Mouse (Mus musculus) embryo, embryonic 11 days (tissue): ENCODE measurements at regions not wholly inside any gene's neighbourhood (a gene's known extent, or its start where the extent isn't known, plus 50 kb on each side); places are given as distances from the start of the nearest gene placed in this dataset.
A peak's percentile ranks its signal among the peaks of the same experiment; 100 is the strongest.

Experiments used
- DNase-seq: peaks from one replicate; pipeline ENCODE4 v3.0.0-alpha.2; 2015

- no peak for DNase-seq
Observed at GRCm38 (mm10) chr12:12498621-12499020, 236.7 kb downstream of the Fam49a start.

GRCm38 (mm10) chr12:12497277-12497841 is 235.4 kb downstream of the Fam49a start:
- DNase-seq: no peak

DNA sequence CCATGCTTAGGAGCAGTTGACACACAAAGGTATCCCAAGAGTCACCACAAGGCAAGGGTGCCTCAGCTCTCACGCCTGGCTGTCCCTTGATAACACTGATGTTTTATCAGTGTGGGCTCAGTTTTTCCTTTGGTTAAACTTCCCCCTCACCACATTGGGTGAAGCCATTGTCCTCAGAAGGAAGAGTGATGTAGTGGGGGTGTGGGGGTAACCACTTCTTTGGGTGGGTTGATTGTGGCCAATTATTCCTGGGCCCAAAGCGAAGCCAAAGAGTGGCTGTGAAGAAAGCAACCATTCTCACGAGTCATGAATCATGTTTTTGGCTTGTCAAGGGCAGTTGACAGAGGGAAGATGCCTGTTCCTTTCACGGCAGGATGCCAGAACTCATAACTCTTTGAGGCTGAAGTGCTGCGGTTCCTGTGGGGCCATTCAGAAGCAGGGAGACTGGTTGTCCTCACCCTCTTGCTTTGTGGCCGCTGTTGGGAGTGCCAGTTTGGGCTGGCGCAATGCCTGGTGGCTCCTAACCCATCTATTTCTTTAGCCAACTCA is 234.7 kb downstream of the Fam49a start:
- no peak for DNase-seq

DNA sequence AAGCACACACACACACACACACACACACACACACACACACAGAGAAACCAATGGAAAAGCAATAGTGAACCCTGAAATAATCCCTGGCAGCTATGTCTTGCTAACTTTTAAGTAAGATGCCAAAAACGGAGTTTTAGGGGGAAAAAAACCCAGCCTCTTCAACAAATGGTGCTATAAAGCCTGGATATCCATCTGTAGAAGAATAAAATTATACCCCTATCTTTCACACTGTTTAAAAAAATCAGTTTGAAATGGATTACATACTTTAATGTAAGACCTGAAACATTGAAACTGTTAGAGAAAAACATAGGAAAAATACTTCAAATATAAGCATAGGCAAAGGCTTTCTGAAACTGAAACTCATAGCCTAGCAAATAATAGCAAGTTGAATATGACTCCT is 228.2 kb downstream of the Fam49a start:
- no peak for DNase-seq

DNA sequence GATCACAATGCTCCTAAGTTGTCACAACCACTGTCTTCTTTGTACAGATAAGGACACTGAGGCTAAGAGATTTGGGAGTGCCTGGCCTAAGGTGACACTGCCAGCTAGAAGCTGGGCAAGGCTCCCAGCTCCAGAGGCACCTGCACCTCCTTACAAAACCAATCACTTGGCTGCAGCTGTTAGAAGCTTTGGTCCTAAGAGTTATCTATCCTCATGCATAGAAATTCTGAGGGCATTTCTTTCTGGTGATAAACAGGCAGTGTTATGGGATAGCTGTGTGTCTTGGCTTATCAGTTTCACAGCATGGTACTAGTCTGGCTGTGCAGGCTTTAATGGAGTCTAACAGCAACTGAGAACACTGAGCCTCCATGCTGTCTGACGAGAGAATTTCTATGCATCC is 226.2 kb downstream of the Fam49a start:
- DNase-seq: no peak

DNA sequence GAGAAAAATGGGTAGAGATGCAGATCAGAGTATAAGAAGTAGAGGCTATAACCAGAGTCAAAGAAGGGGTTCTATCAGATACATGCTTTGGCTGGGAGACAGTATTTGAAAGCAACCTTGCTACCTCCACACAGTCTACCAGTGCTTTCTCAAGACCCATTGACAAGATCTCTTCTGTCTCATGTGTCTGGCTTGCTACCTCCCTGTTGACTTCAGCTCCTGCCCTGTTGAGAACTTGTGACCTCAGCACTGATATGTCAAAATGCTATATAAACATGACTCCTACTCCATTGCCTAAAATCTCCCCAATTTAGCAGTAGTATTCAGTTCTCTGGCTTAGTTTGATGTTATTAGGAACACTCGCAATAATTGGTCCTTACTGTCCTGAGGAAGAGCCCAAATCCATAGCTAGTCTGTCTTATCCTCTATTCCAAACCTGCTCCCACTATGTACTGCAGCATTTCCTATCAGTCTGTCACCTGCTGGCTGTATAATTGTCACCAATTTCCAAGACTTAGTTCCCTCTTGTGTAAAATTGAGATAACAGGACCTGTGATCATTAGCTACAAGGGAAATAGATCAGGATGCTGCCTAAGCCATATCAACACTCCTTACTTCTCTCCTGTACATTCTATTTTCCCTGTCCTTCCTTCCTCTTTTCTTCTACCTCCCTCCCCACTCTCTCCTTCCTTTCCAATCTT is 224.9 kb downstream of the Fam49a start:
- DNase-seq: no peak

DNA sequence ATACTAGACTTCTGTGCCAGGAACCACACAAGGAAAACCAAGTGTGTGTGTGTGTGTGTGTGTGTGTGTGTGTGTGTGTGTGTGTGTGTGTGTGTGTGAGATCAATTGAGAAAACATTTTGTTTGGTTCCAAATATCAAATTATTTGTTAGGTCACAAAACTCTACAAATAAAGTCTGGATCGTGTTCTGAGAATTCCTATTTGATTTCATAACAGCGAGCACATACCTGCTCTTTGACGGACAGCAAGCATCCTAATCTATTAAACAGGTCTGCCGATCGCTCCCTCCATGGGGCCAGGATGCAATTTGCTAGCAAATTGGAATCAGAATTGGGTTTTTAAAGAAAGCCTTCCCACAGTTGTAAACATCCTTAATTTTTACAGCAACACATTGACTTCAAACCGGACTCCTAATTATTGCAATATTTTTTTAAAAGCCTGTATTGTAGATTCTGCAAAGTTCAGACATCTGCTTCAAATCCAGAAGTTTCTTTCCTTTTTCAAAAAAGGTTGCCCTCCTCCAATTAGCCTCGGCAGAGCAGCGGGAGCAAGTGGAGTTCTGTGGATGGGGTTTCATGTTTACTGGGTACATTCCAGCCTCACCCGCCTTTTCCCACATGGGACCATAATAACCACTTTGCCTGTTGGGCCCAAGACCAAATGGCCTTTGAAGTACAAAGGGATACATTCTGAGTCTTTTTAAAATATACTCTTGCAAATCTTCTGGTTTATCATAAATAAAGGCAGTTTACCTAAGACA is 223.2 kb downstream of the Fam49a start:
- peak; percentile 36 for DNase-seq

GRCm38 (mm10) chr12:12480451-12480850 is 218.5 kb downstream of the Fam49a start:
- DNase-seq: no peak

DNA sequence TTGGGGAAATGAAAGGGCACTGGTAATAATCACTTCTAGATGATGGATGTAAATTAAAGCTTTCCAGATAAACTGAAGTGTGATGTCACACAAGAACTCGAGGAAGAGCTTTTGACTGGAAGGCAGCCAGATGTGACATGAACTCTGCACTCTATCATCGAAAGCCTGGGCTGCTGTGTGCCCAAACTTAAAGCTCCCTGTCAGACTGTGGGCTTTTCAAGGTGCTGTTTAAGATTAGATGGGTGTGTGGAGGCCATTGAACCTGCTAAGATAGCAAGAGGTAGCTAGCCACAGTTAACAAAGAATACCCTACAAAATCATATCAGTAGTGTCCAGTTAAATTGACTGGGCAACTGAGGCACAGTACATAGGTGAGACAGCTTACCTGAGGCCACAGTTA is 190.1 kb downstream of the Fam49a start:
- no peak for DNase-seq

DNA sequence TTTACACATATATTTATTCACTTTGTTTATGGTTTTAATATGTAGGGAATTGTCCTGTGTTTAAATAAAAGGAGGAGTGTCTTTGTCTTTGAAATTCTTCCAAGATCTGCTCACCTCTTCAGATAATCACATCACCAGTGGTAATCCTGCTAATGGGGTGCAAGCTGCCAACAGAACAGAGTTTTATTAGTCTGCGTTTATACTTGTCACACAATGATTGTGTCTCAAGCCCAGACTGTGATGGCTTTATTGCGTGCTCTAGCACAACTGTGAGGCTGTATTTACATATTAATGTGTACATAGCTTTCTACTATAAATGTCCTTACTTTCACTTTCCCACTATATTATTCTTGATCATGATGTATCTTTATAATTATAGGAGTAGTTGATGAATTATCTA is 184.8 kb downstream of the Fam49a start:
- no peak for DNase-seq

- DNase-seq: no peak
Observed at GRCm38 (mm10) chr12:12446281-12446680, 184.3 kb downstream of the Fam49a start.

DNA sequence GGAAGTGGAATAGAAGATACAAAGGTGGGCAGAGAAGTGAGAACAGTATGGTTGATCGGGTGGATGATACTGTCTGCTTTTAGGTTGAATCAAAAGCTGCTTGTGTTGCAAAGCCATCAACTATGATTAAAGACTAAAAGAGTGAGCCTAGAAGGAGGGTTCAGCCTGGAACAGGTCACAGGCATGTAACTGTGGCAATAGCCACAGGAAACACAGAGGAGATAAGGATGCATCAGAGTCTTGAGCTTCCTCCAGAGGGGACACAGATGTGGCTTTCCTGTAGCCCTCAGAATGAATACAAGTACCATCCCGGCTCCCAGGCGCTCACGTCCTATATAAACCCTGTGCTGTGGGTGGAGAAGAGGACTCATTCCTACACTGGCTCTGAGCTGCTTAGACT is 180.9 kb downstream of the Fam49a start:
- DNase-seq: no peak

DNA sequence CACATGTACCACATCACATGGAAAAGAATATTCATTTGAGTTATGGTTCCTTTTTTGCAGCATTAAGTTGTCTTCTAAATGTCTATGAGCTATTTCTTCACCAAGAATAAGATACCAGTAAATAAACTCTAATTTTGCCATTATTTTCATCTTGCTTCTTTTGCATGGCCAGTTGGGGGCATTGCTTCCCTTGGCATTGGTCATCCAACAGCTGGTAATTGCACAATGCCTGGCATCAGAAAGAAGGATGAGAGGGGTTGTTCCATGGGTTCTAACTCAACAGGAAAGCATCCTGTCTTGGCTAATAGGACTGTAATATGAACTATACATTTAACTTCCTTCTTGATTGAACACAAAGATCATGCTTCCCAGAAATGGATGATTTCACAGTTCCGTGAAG is 174.4 kb downstream of the Fam49a start:
- DNase-seq: no peak

DNA sequence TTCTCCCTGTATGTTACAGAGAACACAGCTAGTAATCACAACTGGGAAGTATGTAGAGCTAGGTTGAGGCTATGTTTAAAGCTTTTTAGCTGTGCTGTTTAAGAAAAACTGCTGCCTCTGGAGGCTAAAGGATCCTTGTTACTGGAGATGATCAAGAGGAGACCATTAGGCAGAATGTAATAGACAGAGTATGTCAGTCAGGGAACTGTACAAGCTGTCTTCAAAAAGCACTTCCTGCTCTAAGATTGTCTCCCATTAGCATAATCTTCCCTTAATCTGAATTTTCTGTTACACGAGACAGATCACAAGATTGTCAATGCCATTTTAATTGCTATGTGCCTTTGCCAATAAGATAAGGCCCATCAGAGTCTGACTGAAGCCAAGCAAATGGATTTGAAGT is 170.7 kb downstream of the Fam49a start:
- no peak for DNase-seq
